Mouse (Mus musculus): ENCODE measurements at regions not wholly inside any gene's neighbourhood (a gene's known extent, or its start where the extent isn't known, plus 50 kb on each side); places are given as distances from the start of the nearest gene placed in this dataset.

DNA sequence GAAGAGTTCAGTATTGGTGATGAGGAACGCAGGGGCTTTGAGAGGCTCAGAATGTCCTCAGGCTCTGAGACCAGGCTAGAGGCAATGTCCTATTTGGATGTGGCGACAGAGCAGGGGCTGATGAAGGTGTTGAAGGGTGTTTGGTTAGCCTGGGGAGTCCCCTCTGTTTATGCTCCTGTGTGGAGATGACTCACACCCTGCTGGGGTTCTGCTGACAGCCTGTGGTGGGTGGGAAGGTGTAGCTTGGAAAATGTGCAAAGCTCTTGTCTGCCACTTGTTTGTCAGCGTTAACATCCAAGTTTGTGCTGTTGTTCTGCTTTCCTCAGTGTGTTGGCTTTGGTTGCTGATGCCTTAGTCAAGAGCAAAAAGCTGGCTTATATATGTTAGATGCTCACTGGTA lies 272.4 kb upstream of the Xylt1 start:
- no peak for TF ChIP-seq CTCF (IDR thresholded peaks at IDR 0.05; ENCODE audit: control insufficient read depth, insufficient read depth, low read length)
- no peak for TF ChIP-seq POLR2A (IDR thresholded peaks at IDR 0.05; ENCODE audit: borderline replicate concordance, control insufficient read depth, low read depth, low read length)
